Mouse (Mus musculus) MEL (cell line): Measurements from ENCODE around the gene Frmd6. TPM values are rescaled to one million over a fixed set of nuclear protein-coding genes. Genes with fewer than 3 reads are reported as not detected.

Source experiments
- DNase-seq: peaks from one replicate; pipeline ENCODE4 v3.0.0; 2011; ENCODE audit warnings: low read depth, low spot score
- H3K27ac ChIP-seq: 2 replicates; pipeline ENCODE4 v1.5.1; 2012; ENCODE audit warnings: low read depth, mild to moderate bottlenecking, control low read depth, low read length, moderate library complexity; ENCODE audit not compliant: control insufficient read depth
- H3K27me3 ChIP-seq, 2 experiments: fragments of 150-350 bp in 1 of 2; sonication (generic) in 1 of 2; 2 replicates each; pipeline ENCODE4 v1.6.1; 2012; ENCODE audit warnings: low read length in 2 of 2, mild to moderate bottlenecking in 2 of 2, improper control_type of control experiment in 1 of 2, moderate library complexity in 1 of 2; ENCODE audit not compliant: insufficient read depth in 2 of 2, control insufficient read depth in 1 of 2
- H3K36me3 ChIP-seq, 2 experiments: 2 replicates each; pipeline ENCODE4 v1.6.1; 2012 to 2014; ENCODE audit warnings: low read length in 2 of 2, improper control_type of control experiment in 1 of 2, inconsistent platforms in 1 of 2, mild to moderate bottlenecking in 1 of 2; ENCODE audit not compliant: insufficient read depth in 2 of 2, control insufficient read depth in 1 of 2
- H3K4me1 ChIP-seq, 2 experiments: fragments of 150-350 bp in 1 of 2; sonication (generic) in 1 of 2; 2 replicates each; pipeline ENCODE4 v1.6.1; 2012; ENCODE audit warnings: low read length in 2 of 2, improper control_type of control experiment in 1 of 2, mild to moderate bottlenecking in 1 of 2; ENCODE audit not compliant: insufficient read depth in 2 of 2, control insufficient read depth in 1 of 2
- H3K4me3 ChIP-seq, 2 experiments: fragments of 150-350 bp in 1 of 2; sonication (generic) in 1 of 2; 2 replicates each; pipeline ENCODE4 v1.5.1; 2012; ENCODE audit warnings: low read depth in 2 of 2, low read length in 2 of 2, mild to moderate bottlenecking in 2 of 2, moderate library complexity in 2 of 2, control low read depth in 1 of 2, improper control_type of control experiment in 1 of 2; ENCODE audit not compliant: control insufficient read depth in 1 of 2, insufficient read depth in 1 of 2
- H3K79me2 ChIP-seq: 2 replicates; pipeline ENCODE4 v1.6.1; 2012; ENCODE audit warnings: mild to moderate bottlenecking, low read length, moderate library complexity; ENCODE audit not compliant: control insufficient read depth, poor library complexity, insufficient read depth
- H3K9ac ChIP-seq: 2 replicates; pipeline ENCODE4 v1.6.1; 2012; ENCODE audit warnings: low read depth, mild to moderate bottlenecking, control low read depth, low read length, moderate library complexity; ENCODE audit not compliant: control insufficient read depth, poor library complexity, severe bottlenecking
- H3K9me3 ChIP-seq: fragments of 150-350 bp; sonication (generic); replicated peaks from 2 replicates; pipeline ENCODE4 v1.6.1; 2012; ENCODE audit warnings: mild to moderate bottlenecking, low read length, improper control_type of control experiment, moderate library complexity; ENCODE audit not compliant: insufficient read depth
- BHLHE40 ChIP-seq: IDR thresholded peaks from 2 replicates; pipeline ENCODE4 v1.6.1; 2012; ENCODE audit warnings: low read depth, mild to moderate bottlenecking, inconsistent platforms, low read length, improper control_type of control experiment, borderline replicate concordance
- CHD1 ChIP-seq: IDR thresholded peaks from 2 replicates; pipeline ENCODE4 v1.6.1; 2012; ENCODE audit warnings: low read depth, mild to moderate bottlenecking, inconsistent platforms, low read length, improper control_type of control experiment
- CTCF ChIP-seq, 3 experiments: IDR thresholded peaks in 2 of 3; conservative IDR thresholded peaks in 1 of 3; 2 replicates each; pipeline ENCODE4 v1.5.1; 2011 to 2012; ENCODE audit warnings: low read length in 3 of 3, low read depth in 2 of 3, mild to moderate bottlenecking in 2 of 3, improper control_type of control experiment in 1 of 3, inconsistent platforms in 1 of 3, mixed read lengths in 1 of 3, moderate library complexity in 1 of 3; ENCODE audit not compliant: control insufficient read depth in 1 of 3, insufficient read depth in 1 of 3, poor library complexity in 1 of 3, severe bottlenecking in 1 of 3
- E2F4 ChIP-seq: IDR thresholded peaks from 2 replicates; pipeline ENCODE4 v1.6.1; 2011; ENCODE audit warnings: low read depth, low read length, improper control_type of control experiment, borderline replicate concordance
- ETS1 ChIP-seq: IDR thresholded peaks from 2 replicates; pipeline ENCODE4 v1.6.1; 2012; ENCODE audit warnings: low read depth, mild to moderate bottlenecking, inconsistent platforms, low read length, improper control_type of control experiment, moderate library complexity
- GABPA ChIP-seq: IDR thresholded peaks from 2 replicates; pipeline ENCODE4 v1.6.1; 2012; ENCODE audit warnings: low read depth, mild to moderate bottlenecking, inconsistent platforms, low read length, improper control_type of control experiment, moderate library complexity
- GATA1 ChIP-seq: IDR thresholded peaks from 2 replicates; pipeline ENCODE4 v1.6.1; 2011; ENCODE audit warnings: low read depth, low read length, improper control_type of control experiment
- HCFC1 ChIP-seq: IDR thresholded peaks from 2 replicates; pipeline ENCODE4 v1.6.1; 2012; ENCODE audit warnings: low read depth, mild to moderate bottlenecking, inconsistent platforms, low read length, improper control_type of control experiment, moderate library complexity
- JUND ChIP-seq: IDR thresholded peaks from 2 replicates; pipeline ENCODE4 v1.6.1; 2011; ENCODE audit warnings: low read depth, mild to moderate bottlenecking, improper control_type of control experiment, low read length
- KAT2A ChIP-seq: conservative IDR thresholded peaks from 2 replicates; pipeline ENCODE4 v1.6.1; 2012; ENCODE audit warnings: low read depth, low read length, improper control_type of control experiment, inconsistent platforms
- MAFK ChIP-seq: IDR thresholded peaks from 2 replicates; pipeline ENCODE4 v1.6.1; 2011; ENCODE audit warnings: low read depth, mild to moderate bottlenecking, low read length, improper control_type of control experiment, borderline replicate concordance
- MAX ChIP-seq: IDR thresholded peaks from 2 replicates; pipeline ENCODE4 v1.6.1; 2011; ENCODE audit warnings: low read length, improper control_type of control experiment
- MEF2A ChIP-seq: IDR thresholded peaks from 2 replicates; pipeline ENCODE4 v1.6.1; 2014; ENCODE audit warnings: low read depth, mild to moderate bottlenecking, inconsistent platforms, low read length, improper control_type of control experiment; ENCODE audit not compliant: poor library complexity, insufficient replicate concordance, severe bottlenecking; ENCODE audit errors: extremely low read depth
- MXI1 ChIP-seq: IDR thresholded peaks from 2 replicates; pipeline ENCODE4 v1.6.1; 2011; ENCODE audit warnings: mild to moderate bottlenecking, low read depth, low read length, improper control_type of control experiment
- MYB ChIP-seq: IDR thresholded peaks from 2 replicates; pipeline ENCODE4 v1.6.1; 2011; ENCODE audit warnings: mild to moderate bottlenecking, low read depth, low read length, improper control_type of control experiment
- NELFE ChIP-seq: IDR thresholded peaks from 2 replicates; pipeline ENCODE4 v1.6.1; 2011; ENCODE audit warnings: low read depth, low read length, improper control_type of control experiment
- NRF1 ChIP-seq: IDR thresholded peaks from 2 replicates; pipeline ENCODE4 v1.6.1; 2014; ENCODE audit warnings: low read depth, mild to moderate bottlenecking, inconsistent platforms, low read length, improper control_type of control experiment, moderate library complexity; ENCODE audit not compliant: poor library complexity, insufficient read depth, severe bottlenecking
- POLR2A ChIP-seq, 2 experiments: IDR thresholded peaks; 2 replicates each; pipeline ENCODE4 v1.6.1; 2011 to 2012; ENCODE audit warnings: low read length in 2 of 2, mild to moderate bottlenecking in 2 of 2, control low read depth in 1 of 2, improper control_type of control experiment in 1 of 2, low read depth in 1 of 2, moderate library complexity in 1 of 2; ENCODE audit not compliant: control insufficient read depth in 1 of 2, insufficient read depth in 1 of 2, poor library complexity in 1 of 2
- POLR2AphosphoS2 ChIP-seq: IDR thresholded peaks from 2 replicates; pipeline ENCODE4 v1.6.1; 2011; ENCODE audit warnings: low read length, improper control_type of control experiment
- RAD21 ChIP-seq: IDR thresholded peaks from 2 replicates; pipeline ENCODE4 v1.6.1; 2011; ENCODE audit warnings: mild to moderate bottlenecking, low read depth, low read length, improper control_type of control experiment
- SIN3A ChIP-seq: IDR thresholded peaks from 2 replicates; pipeline ENCODE4 v1.6.1; 2012; ENCODE audit warnings: low read length, improper control_type of control experiment, inconsistent platforms
- SMC3 ChIP-seq: IDR thresholded peaks from 2 replicates; pipeline ENCODE4 v1.6.1; 2011; ENCODE audit warnings: low read depth, low read length, improper control_type of control experiment
- TBP ChIP-seq: IDR thresholded peaks from 2 replicates; pipeline ENCODE4 v1.8.0; 2011; ENCODE audit warnings: low read depth, low read length, improper control_type of control experiment
- TCF12 ChIP-seq: IDR thresholded peaks from 2 replicates; pipeline ENCODE4 v1.6.1; 2014; ENCODE audit warnings: low read depth, mild to moderate bottlenecking, inconsistent platforms, low read length, improper control_type of control experiment, moderate library complexity
- UBTF ChIP-seq: IDR thresholded peaks from 2 replicates; pipeline ENCODE4 v1.6.1; 2012; ENCODE audit warnings: low read depth, mild to moderate bottlenecking, inconsistent platforms, low read length, improper control_type of control experiment, moderate library complexity, borderline replicate concordance; ENCODE audit not compliant: insufficient read depth
- USF1 ChIP-seq: IDR thresholded peaks from 2 replicates; pipeline ENCODE4 v1.6.1; 2014; ENCODE audit warnings: low read depth, mild to moderate bottlenecking, inconsistent platforms, low read length, improper control_type of control experiment, moderate library complexity
- ZC3H11A ChIP-seq: IDR thresholded peaks from 2 replicates; pipeline ENCODE4 v1.6.1; 2012; ENCODE audit warnings: low read depth, mild to moderate bottlenecking, inconsistent platforms, low read length, improper control_type of control experiment
- ZKSCAN1 ChIP-seq: IDR thresholded peaks from 2 replicates; pipeline ENCODE4 v1.6.1; 2012; ENCODE audit warnings: low read depth, mild to moderate bottlenecking, inconsistent platforms, low read length, improper control_type of control experiment, moderate library complexity
- ZMIZ1 ChIP-seq: IDR thresholded peaks from 2 replicates; pipeline ENCODE4 v1.6.1; 2012; ENCODE audit warnings: low read depth, mild to moderate bottlenecking, inconsistent platforms, low read length, improper control_type of control experiment, moderate library complexity
- ZNF384 ChIP-seq: IDR thresholded peaks from 2 replicates; pipeline ENCODE4 v1.6.1; 2012; ENCODE audit warnings: low read depth, mild to moderate bottlenecking, inconsistent platforms, low read length, improper control_type of control experiment
- polyA plus RNA-seq, 2 experiments: library from polyadenylated mRNA; stranded (reverse) in 1 of 2; unstranded in 1 of 2; fragments of >175 nt in 1 of 2; fragments of >200 nt in 1 of 2; gene quantifications; 2 replicates each; pipeline versions ENCODE4 v1.2.1 to v1.2.4; 2012; ENCODE audit warnings: low replicate concordance in 2 of 2, low read depth in 1 of 2; ENCODE audit not compliant: insufficient read length in 2 of 2, insufficient read depth in 1 of 2, missing spikeins in 1 of 2
- total RNA-seq: library from RNA; depleted of rRNA; stranded (reverse); fragments of 300-350 nt; gene quantifications from 2 replicates; pipeline ENCODE4 v1.2.3, GENCODE M21; 2012

The Frmd6 gene
- total and polyA plus RNA-seq, 3 experiments: 3.7 to 5.0 TPM; not detected in 1

- no peak for TF ChIP-seq ZNF384
- no peak for TF ChIP-seq SMC3
- no peak for TF ChIP-seq BHLHE40
- TF ChIP-seq MAFK: no peak
- TF ChIP-seq RAD21: no peak
- TF ChIP-seq NRF1: peak; percentile 93
- TF ChIP-seq NELFE: peak; percentile 95
- TF ChIP-seq TBP: peak; percentile 86
- TF ChIP-seq GABPA: no peak
- peak; percentile 61 for TF ChIP-seq TCF12
- TF ChIP-seq CTCF (IDR thresholded peaks at IDR 0.05 in 2 of 3, conservative IDR thresholded peaks at IDR 0.05 in 1 of 3; ENCODE audit: control insufficient read depth in 1 of 3, insufficient read depth in 1 of 3, low read depth in 2 of 3, low read length in 3 of 3, poor library complexity in 1 of 3, severe bottlenecking in 1 of 3): no peak
- TF ChIP-seq UBTF: no peak
- no peak for TF ChIP-seq KAT2A
- peak; percentile 41 for TF ChIP-seq SIN3A
- TF ChIP-seq E2F4: no peak
- TF ChIP-seq MAX: peak; percentile 98
- peak; percentile 95 for TF ChIP-seq POLR2AphosphoS2
- no peak for TF ChIP-seq USF1
- TF ChIP-seq MXI1: peak; percentile 29; the same call in 1 of the 2 replicates
- no peak for TF ChIP-seq JUND
- TF ChIP-seq GATA1: peak; percentile 51; the same call in 1 of the 2 replicates
- no peak for TF ChIP-seq ZC3H11A
- peak; percentile 62 to 97; a peak in 3 of 4 replicates for TF ChIP-seq POLR2A (IDR thresholded peaks at IDR 0.05; ENCODE audit: control insufficient read depth in 1 of 2, insufficient read depth in 1 of 2, low read depth in 1 of 2, low read length in 2 of 2, poor library complexity in 1 of 2)
- TF ChIP-seq, all 39 proteins: peak for 17
Observed at GRCm38 (mm10) chr12:70937571-70938384, 112.5 kb downstream of the Frmd6 start, which contains the start of gene Actr10 (continued).

GRCm38 (mm10) chr12:70940806-70941205 is 115.5 kb downstream of the Frmd6 start:
- TF ChIP-seq GABPA (no peak), SIN3A (no peak), ZNF384 (no peak), MEF2A (no peak), ZMIZ1 (no peak), ETS1 (no peak), CTCF (IDR thresholded peaks at IDR 0.05 in 2 of 3, conservative IDR thresholded peaks at IDR 0.05 in 1 of 3; ENCODE audit: control insufficient read depth in 1 of 3, insufficient read depth in 1 of 3, low read depth in 2 of 3, low read length in 3 of 3, poor library complexity in 1 of 3, severe bottlenecking in 1 of 3) (no peak), ZC3H11A (no peak), HCFC1 (no peak), NELFE (no peak), MXI1 (no peak), UBTF (no peak), TBP (no peak), CHD1 (no peak), ZKSCAN1 (no peak), GATA1 (no peak), KAT2A (no peak), MYB (no peak), JUND (no peak)
- Histone ChIP-seq H3K9me3 (no peaks in the 10 kb centered on the region), H3K36me3 (peaks cover 3 to 13% of the 10 kb centered on the region in 2 experiments; a peak in 2 of 4 replicates), H3K27me3 (no peaks in the 10 kb centered on the region), H3K79me2 (peaks cover 8% of the 10 kb centered on the region), H3K4me1 (no peaks in the 10 kb centered on the region), H3K9ac (no peak overlapping the region), H3K27ac (no peak overlapping the region), H3K4me3 (no peak overlapping the region)
- no peak for DNase-seq
